Mouse (Mus musculus): ENCODE data around the gene Dram2. TPM values are rescaled to one million over a fixed set of nuclear protein-coding genes. Genes with fewer than 3 reads are reported as not detected.
"Not testable (repeated sequence)": the region's sequence is repeated elsewhere in the genome, so short reads cannot be mapped to it uniquely, and the experiment has no call there.

Dram2 gene
- polyA plus RNA-seq, 1 experiment from 2014 or later, result 58.5 TPM

DNA sequence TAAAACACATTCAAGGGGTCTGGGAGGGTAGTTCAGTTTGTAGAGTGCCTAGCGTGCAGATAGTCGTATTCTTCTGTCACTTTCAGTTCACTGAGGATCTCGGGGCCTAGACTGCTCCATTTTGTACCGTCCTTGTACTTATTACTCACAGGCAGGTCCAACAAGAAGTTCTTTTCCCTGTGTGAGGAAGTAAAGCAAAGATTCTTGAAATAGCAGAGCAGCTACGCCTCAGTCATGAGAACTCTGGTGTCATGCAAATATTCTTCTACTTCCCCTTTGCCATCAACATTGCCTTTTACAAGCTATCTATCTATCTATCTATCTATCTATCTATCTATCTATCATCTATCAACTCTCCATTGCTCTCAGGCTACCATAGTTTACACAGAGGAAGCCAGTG lies 5.8 kb downstream of the Dram2 start:
- Histone ChIP-seq H3K36me3 (peaks cover 31% of the 10 kb centered on the region), H3K27me3 (no peaks in the 10 kb centered on the region), H3K4me2 (replicated peaks) (no peak overlapping the region), H3K4me1 (replicated peaks) (peaks cover 20% of the 10 kb centered on the region), H3K27ac (no peak overlapping the region), H3K9me3 (no peaks in the 10 kb centered on the region), H3K4me3 (replicated peaks) (no peak overlapping the region), H3K9ac (replicated peaks) (no peak overlapping the region)
- ATAC-seq, result no peak
- WGBS, result 93% methylated on average over 5 of the region's 5 CpGs

- Histone ChIP-seq H3K27me3 (no peaks in the 10 kb centered on the region), H3K4me1 (replicated peaks) (peaks cover 4% of the 10 kb centered on the region; the same call in 1 of the 2 replicates), H3K27ac (no peak overlapping the region), H3K4me3 (replicated peaks) (no peak overlapping the region), H3K36me3 (peaks cover 37% of the 10 kb centered on the region), H3K9me3 (no peaks in the 10 kb centered on the region), H3K4me2 (replicated peaks) (no peak overlapping the region), H3K9ac (replicated peaks) (no peak overlapping the region)
- ATAC-seq, result no peak
- 92% methylated on average over 3 of the region's 3 CpGs for WGBS
These were observed 8.2 kb downstream of the Dram2 start for GRCm38 (mm10) chr3:106555743-106556250.

DNA sequence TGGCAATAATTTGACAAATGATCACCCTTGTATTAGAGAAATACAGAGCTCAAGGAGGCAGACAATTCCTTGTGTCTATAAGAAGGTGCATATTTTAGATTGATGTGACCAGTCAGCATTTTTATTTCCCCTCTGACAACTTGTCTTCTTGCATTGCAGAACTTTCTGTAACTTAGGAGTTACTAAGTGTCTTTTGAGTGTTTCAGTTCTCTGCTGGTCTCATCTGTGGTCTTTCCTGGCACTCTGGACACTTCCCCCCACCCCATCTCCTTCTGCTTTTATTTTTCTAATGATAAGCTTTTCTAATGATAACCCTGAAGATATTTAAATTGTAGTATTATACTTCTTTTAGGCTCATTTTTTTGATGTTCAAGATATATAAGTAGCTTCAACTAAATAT lies 10.7 kb downstream of the Dram2 start:
- H3K9me3 ChIP-seq, result no peaks in the 10 kb centered on the region
- no peaks in the 10 kb centered on the region for H3K4me1 ChIP-seq (replicated peaks)
- no peak overlapping the region for H3K9ac ChIP-seq (replicated peaks)
- H3K4me2 ChIP-seq (replicated peaks), result no peak overlapping the region
- no peak overlapping the region for H3K4me3 ChIP-seq (replicated peaks)
- H3K27me3 ChIP-seq, result no peaks in the 10 kb centered on the region
- H3K27ac ChIP-seq, result no peak overlapping the region
- no peak for ATAC-seq
- peaks cover 33% of the 10 kb centered on the region for H3K36me3 ChIP-seq

DNA sequence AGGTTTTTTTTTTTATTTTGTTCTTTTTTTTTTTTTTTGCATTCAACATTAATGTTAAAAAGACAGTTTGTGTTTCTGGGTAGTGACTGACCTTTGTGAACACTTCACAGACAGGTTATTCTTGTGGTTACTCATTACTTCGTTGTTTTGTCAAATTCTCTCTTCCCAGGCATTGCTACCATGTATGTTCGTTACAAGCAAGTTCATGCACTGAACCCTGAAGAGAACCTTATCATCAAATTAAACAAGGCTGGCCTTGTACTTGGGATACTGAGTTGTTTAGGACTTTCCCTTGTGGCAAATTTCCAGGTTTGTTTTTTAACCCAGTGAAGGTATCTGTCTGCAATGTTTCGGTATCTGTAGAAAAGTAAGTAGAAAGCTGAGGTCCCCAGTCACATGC lies 18.3 kb downstream of the Dram2 start:
- H3K36me3 ChIP-seq, result peaks cover 16% of the 10 kb centered on the region
- H3K9me3 ChIP-seq, result no peaks in the 10 kb centered on the region
- H3K27me3 ChIP-seq, result no peaks in the 10 kb centered on the region
- no peaks in the 10 kb centered on the region for H3K4me1 ChIP-seq (replicated peaks)
- no peak for ATAC-seq
- WGBS, result 95% methylated on average over 3 of the region's 3 CpGs
- no peak overlapping the region for H3K4me2 ChIP-seq (replicated peaks)
- no peak overlapping the region for H3K4me3 ChIP-seq (replicated peaks)
- no peak overlapping the region for H3K9ac ChIP-seq (replicated peaks)
- no peak overlapping the region for H3K27ac ChIP-seq

DNA sequence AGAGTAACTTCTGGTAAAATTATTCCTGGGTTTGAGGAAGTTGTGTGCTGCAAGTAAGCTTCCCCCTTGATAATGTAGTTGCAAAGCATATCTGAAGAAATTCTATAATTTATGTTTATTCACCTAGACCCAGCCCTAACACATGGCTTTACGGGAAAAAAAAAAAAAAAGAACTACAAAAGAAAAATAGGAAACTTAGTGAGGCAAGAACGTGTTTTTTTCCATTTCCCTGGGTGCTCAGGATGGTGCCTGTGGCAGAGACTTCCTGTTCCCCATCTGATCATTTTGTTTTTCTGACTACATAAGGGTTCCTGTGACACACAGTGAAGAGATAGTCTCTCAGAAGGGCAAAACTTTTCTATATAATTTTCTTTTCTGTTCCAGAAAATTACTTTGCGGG lies 25.6 kb downstream of the Dram2 start:
- no peak overlapping the region for H3K27ac ChIP-seq

GRCm38 (mm10) chr3:106579296-106579695 lies 31.7 kb downstream of the Dram2 start:
- ATAC-seq, result no peak
- no peak overlapping the region for H3K9ac ChIP-seq (replicated peaks)
- H3K27me3 ChIP-seq, result no peaks in the 10 kb centered on the region
- no peaks in the 10 kb centered on the region for H3K9me3 ChIP-seq
- no peak overlapping the region for H3K4me2 ChIP-seq (replicated peaks)
- no peaks in the 10 kb centered on the region for H3K4me1 ChIP-seq (replicated peaks)
- H3K27ac ChIP-seq, result no peak overlapping the region
- WGBS, result 88% methylated on average over 2 of the region's 2 CpGs
- peaks cover 2% of the 10 kb centered on the region; the same call in 1 of the 2 replicates for H3K36me3 ChIP-seq
- no peak overlapping the region for H3K4me3 ChIP-seq (replicated peaks)

More for the DNA sequence above, 25.6 kb downstream of the Dram2 start:
- peaks cover 17% of the 10 kb centered on the region for H3K36me3 ChIP-seq
- 85% methylated on average over 3 of the region's 3 CpGs for WGBS
- H3K9me3 ChIP-seq, result no peaks in the 10 kb centered on the region
- H3K4me2 ChIP-seq (replicated peaks), result no peak overlapping the region
- no peak overlapping the region for H3K9ac ChIP-seq (replicated peaks)
- no peak for ATAC-seq
- H3K4me1 ChIP-seq (replicated peaks), result no peaks in the 10 kb centered on the region
- H3K27me3 ChIP-seq, result no peaks in the 10 kb centered on the region
- no peak overlapping the region for H3K4me3 ChIP-seq (replicated peaks)

DNA sequence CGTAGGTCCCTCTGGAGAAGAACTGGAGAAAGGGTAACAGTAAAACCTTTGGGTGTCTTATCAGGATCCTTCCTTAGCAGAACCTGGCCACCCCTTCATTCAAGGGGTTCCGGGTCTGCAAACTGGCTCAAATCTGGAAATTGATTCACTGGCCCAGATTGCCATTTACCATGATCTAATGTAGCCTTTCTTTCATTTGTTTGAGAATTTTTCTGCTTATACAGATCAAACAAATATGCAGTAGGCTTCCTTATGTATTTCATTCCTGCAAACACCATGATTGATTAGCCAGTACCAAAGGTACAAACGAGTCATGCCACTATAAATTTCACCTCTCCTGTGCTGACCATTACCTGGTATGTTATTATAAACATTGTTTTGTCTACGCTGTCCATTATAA lies 46.0 kb downstream of the Dram2 start:
- H3K9me3 ChIP-seq; H3K36me3 ChIP-seq; H3K4me3 ChIP-seq (replicated peaks); H3K27me3 ChIP-seq; H3K4me2 ChIP-seq (replicated peaks); H3K9ac ChIP-seq (replicated peaks); ATAC-seq; H3K4me1 ChIP-seq (replicated peaks); H3K27ac ChIP-seq: not testable (repeated sequence)
- WGBS, result 85% methylated on average over 4 of the region's 4 CpGs

DNA sequence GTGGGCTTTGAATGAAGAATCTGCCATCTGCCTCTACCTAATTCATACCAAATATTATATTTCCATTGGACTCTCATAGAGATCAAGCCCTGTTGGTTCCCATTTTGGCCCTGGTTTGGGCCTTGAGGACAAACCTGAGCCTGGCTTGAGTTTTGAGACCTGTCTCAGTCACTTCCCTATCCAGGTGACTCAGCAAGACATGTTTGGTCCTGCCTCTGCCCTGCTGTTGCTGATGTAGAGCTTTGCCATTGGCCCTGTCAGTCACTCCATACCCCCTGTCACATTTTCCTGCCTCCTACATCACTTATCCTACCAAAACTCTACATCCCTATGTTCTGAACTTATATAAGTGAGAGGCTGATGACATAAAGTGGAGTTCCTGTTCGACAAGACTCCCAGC lies 70.5 kb downstream of the Dram2 start:
- Histone ChIP-seq H3K27ac (no peak overlapping the region), H3K4me2 (replicated peaks) (no peak overlapping the region), H3K4me1 (replicated peaks) (no peaks in the 10 kb centered on the region), H3K4me3 (replicated peaks) (no peak overlapping the region), H3K9me3 (no peaks in the 10 kb centered on the region), H3K9ac (replicated peaks) (no peak overlapping the region), H3K27me3 (no peaks in the 10 kb centered on the region), H3K36me3 (no peaks in the 10 kb centered on the region)
- WGBS, result 86% methylated on average over 1 of the region's 1 CpGs
- no peak for ATAC-seq

Other genes with a start within 250 kb of the Dram2 start
- gene Chil6, start 141.6 kb upstream of the Dram2 start, polyA plus RNA-seq (2015; fragmentation: Nextera tagmentation; extraction: Ambion mirVana), result not detected in 2 replicates
- 0.09 and 0.18 TPM in 2 replicates for gene Dennd2d, start 65.4 kb upstream of the Dram2 start, polyA plus RNA-seq (2015; fragmentation: Nextera tagmentation; extraction: Ambion mirVana)
- 38.0 and 39.3 TPM in 2 replicates for gene Cept1, start within 50 bp of the Dram2 start, polyA plus RNA-seq (2015; fragmentation: Nextera tagmentation; extraction: Ambion mirVana)
- gene Lrif1, start 137.2 kb downstream of the Dram2 start, polyA plus RNA-seq (2015; fragmentation: Nextera tagmentation; extraction: Ambion mirVana), result 21.6 and 24.4 TPM in 2 replicates
- 3.8 and 4.7 TPM in 2 replicates for gene Cd53, start 242.4 kb downstream of the Dram2 start, polyA plus RNA-seq (2015; fragmentation: Nextera tagmentation; extraction: Ambion mirVana)

Data from midbrain, embryonic 13.5 days (tissue).